Mouse (Mus musculus): ENCODE results near the gene Nppa. TPM values are rescaled to one million over a fixed set of nuclear protein-coding genes. Genes with fewer than 3 reads are reported as not detected.

Gene Nppa
- polyA plus RNA-seq, 1 experiment = not detected

DNA sequence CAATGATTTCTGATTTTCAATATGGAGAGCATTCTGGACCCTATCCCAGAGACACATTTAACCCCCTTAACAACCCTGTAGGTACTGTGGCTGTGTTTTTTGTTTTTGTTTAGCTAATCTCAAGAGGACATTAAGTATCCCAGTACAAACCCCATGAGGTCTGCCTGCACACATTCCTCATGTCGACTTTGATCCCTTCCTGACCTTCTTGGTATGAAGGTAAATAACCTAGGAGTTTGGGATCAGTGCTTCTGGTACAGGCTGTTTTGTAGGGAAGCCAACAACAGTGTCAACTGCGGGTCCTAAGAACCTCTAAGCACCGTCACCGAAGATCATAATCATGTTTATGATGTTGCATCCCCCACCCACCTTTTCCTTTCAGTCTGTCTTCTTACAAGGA is 22.8 kb upstream of the Nppa start:
- no peaks in the 10 kb centered on the region for H3K36me3 ChIP-seq (ENCODE audit: control insufficient read depth, insufficient read depth)
- TF ChIP-seq MAX (IDR thresholded peaks at IDR 0.05; ENCODE audit: low read depth) (no peak), MYOD1 (IDR thresholded peaks at IDR 0.05; ENCODE audit: control insufficient read depth in 1 of 3, insufficient read length in 2 of 3, low read depth in 2 of 3) (no peak), REST (IDR thresholded peaks at IDR 0.05; ENCODE audit: insufficient read depth, insufficient read length) (no peak), MYOG (IDR thresholded peaks at IDR 0.05; ENCODE audit: control insufficient read depth in 1 of 3, insufficient read depth in 1 of 3, insufficient read length in 2 of 3, low read depth in 2 of 3) (no peak), POLR2A (IDR thresholded peaks at IDR 0.05; ENCODE audit: insufficient read length, low read depth) (no peak), SRF (IDR thresholded peaks at IDR 0.05; ENCODE audit: control insufficient read depth, insufficient read length, low read depth) (no peak), CEBPB (IDR thresholded peaks at IDR 0.05; ENCODE audit: insufficient read depth, poor library complexity, severe bottlenecking) (no peak), USF1 (IDR thresholded peaks at IDR 0.05; ENCODE audit: low read depth) (no peak), TCF3 (IDR thresholded peaks at IDR 0.05; ENCODE audit: insufficient read length, low read depth) (no peak), E2F4 (IDR thresholded peaks at IDR 0.05; ENCODE audit: insufficient read depth) (no peak), POLR2AphosphoS2 (IDR thresholded peaks at IDR 0.05; ENCODE audit: insufficient read length, low read depth) (no peak), TCF12 (IDR thresholded peaks at IDR 0.05; ENCODE audit: insufficient read depth, poor library complexity, severe bottlenecking) (no peak)
- H3K27me3 ChIP-seq (ENCODE audit: control insufficient read depth, insufficient read depth, insufficient read length) = no peaks in the 10 kb centered on the region
- H3K4me2 ChIP-seq (ENCODE audit: low read depth) = no peak overlapping the region
- H3ac ChIP-seq (ENCODE audit: control insufficient read depth, insufficient read length) = no peak overlapping the region
- no peaks in the 10 kb centered on the region for H3K79me2 ChIP-seq (ENCODE audit: control insufficient read depth, insufficient read depth)
- H3K4me3 ChIP-seq = no peak overlapping the region

DNA sequence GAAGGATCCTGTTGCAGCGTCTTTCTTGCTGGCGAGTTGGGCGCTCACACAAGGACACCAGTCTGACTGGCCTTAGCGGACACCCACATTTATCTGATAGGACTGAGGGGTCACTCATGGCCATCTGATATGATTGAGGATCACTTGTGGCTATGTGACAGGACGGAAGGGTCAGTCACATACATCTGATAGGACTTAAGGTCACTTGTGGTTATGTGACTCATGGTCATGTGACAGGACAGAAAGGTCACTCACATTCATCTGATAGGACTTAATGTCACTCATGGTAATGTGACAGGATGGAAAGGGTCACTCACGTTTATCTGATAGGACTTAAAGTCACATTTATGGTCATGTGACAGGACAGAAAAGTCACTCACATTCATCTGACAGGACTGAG is 22.1 kb upstream of the Nppa start:
- Histone ChIP-seq H3K79me2 (ENCODE audit: control insufficient read depth, insufficient read depth) (no peaks in the 10 kb centered on the region), H3K4me2 (ENCODE audit: low read depth) (no peak overlapping the region), H3K4me3 (no peak overlapping the region), H3ac (ENCODE audit: control insufficient read depth, insufficient read length) (no peak overlapping the region), H3K27me3 (ENCODE audit: control insufficient read depth, insufficient read depth, insufficient read length) (no peaks in the 10 kb centered on the region), H3K36me3 (ENCODE audit: control insufficient read depth, insufficient read depth) (no peaks in the 10 kb centered on the region)
- TF ChIP-seq MAX (IDR thresholded peaks at IDR 0.05; ENCODE audit: low read depth) = no peak
- no peak for TF ChIP-seq E2F4 (IDR thresholded peaks at IDR 0.05; ENCODE audit: insufficient read depth)
- no peak for TF ChIP-seq TCF12 (IDR thresholded peaks at IDR 0.05; ENCODE audit: insufficient read depth, poor library complexity, severe bottlenecking)
- TF ChIP-seq USF1 (IDR thresholded peaks at IDR 0.05; ENCODE audit: low read depth) = no peak
- TF ChIP-seq SRF (IDR thresholded peaks at IDR 0.05; ENCODE audit: control insufficient read depth, insufficient read length, low read depth) = no peak

DNA sequence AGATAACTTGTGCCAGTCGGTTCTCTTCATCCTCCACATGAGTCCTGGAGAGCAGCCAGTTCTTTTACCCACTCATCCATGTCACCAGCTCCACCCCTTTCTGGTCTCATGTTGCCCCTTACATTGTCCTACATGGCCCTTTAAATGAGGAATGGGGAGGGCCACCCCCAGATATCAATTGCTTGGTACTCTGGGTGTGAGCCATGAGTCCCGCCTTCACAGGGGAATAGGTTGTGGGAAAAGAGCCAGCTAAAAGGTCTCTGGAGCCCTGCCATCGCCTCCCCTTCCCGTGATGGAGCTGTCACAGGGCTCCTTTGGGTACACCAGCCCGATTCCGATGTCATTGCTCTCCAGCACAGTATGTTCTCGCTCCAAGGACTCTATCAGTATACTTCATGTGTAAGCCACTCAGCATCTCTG is 21.1 kb upstream of the Nppa start:
- no peaks in the 10 kb centered on the region for H3K36me3 ChIP-seq (ENCODE audit: control insufficient read depth, insufficient read depth)
- TF ChIP-seq E2F4 (IDR thresholded peaks at IDR 0.05; ENCODE audit: insufficient read depth) = no peak
- TF ChIP-seq POLR2AphosphoS2 (IDR thresholded peaks at IDR 0.05; ENCODE audit: insufficient read length, low read depth) = no peak
- TF ChIP-seq POLR2A (IDR thresholded peaks at IDR 0.05; ENCODE audit: insufficient read length, low read depth) = no peak
- TF ChIP-seq CEBPB (IDR thresholded peaks at IDR 0.05; ENCODE audit: insufficient read depth, poor library complexity, severe bottlenecking) = no peak
- no peak for TF ChIP-seq USF1 (IDR thresholded peaks at IDR 0.05; ENCODE audit: low read depth)
- TF ChIP-seq SRF (IDR thresholded peaks at IDR 0.05; ENCODE audit: control insufficient read depth, insufficient read length, low read depth) = no peak
- TF ChIP-seq MAX (IDR thresholded peaks at IDR 0.05; ENCODE audit: low read depth) = no peak
- TF ChIP-seq TCF3 (IDR thresholded peaks at IDR 0.05; ENCODE audit: insufficient read length, low read depth) = no peak
- no peak for TF ChIP-seq MYOD1 (IDR thresholded peaks at IDR 0.05; ENCODE audit: control insufficient read depth in 1 of 3, insufficient read length in 2 of 3, low read depth in 2 of 3)
- no peak for TF ChIP-seq MYOG (IDR thresholded peaks at IDR 0.05; ENCODE audit: control insufficient read depth in 1 of 3, insufficient read depth in 1 of 3, insufficient read length in 2 of 3, low read depth in 2 of 3)
- no peak for TF ChIP-seq TCF12 (IDR thresholded peaks at IDR 0.05; ENCODE audit: insufficient read depth, poor library complexity, severe bottlenecking)
- TF ChIP-seq REST (IDR thresholded peaks at IDR 0.05; ENCODE audit: insufficient read depth, insufficient read length) = no peak

DNA sequence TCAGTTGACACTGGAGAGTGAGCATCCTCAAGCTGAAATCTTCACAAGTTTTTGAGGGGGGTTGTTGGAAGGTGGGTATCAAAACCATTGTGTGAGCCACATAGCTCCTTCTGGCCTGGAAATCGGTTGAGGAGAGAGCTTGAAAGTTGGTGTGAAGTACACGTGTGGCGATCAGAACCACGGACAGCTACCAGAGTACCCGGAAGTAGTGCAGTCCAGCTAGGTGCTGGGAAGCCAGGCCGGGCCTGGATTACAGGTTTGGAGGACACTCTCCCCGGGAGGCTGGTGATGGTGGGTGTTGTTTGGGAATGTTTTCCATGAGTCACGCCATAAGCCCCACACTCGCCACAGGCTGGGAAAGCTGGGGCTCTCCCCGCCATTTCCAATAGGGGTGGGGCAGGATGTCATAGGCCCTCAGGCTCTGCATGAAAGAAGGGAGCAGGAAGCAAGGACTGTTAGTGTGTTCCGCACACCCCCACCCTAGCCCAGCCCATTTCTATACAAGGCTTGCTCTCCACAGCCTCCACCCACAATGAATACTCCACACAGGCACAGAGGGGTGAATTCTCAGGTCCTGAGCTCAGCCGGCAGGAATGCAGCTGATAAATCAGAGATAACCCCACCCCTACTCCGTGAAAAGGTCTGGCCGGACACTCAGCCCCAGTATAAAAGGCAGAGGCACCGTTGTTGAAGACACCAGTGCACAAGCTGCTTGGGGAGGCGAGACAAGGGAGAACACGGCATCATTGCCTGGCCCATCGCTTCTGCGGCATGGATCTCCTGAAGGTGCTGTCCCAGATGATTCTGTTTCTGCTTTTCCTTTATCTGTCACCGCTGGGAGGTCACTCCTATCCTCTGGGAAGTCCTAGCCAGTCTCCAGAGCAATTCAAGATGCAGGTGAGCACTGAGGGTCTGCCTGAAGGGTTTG is 15.1 kb upstream of the Nppa start, which contains the start of gene Nppb:
TSS of gene Nppb (plus strand) at position 584 of the 928 bp plus-strand sequence.
- H3K27me3 ChIP-seq (ENCODE audit: control insufficient read depth, insufficient read depth, insufficient read length) = no peaks in the 10 kb centered on the region
- no peaks in the 10 kb centered on the region for H3K36me3 ChIP-seq (ENCODE audit: control insufficient read depth, insufficient read depth)
- H3K4me3 ChIP-seq = no peak within 1 kb of the TSS
- no peak within 1 kb of the TSS for H3K4me2 ChIP-seq (ENCODE audit: low read depth)
- no peak for TF ChIP-seq MYOG (IDR thresholded peaks at IDR 0.05; ENCODE audit: control insufficient read depth in 1 of 3, insufficient read depth in 1 of 3, insufficient read length in 2 of 3, low read depth in 2 of 3)
- peak; percentile 53 for TF ChIP-seq MAX (IDR thresholded peaks at IDR 0.05; ENCODE audit: low read depth)
- peak; percentile 94 for TF ChIP-seq REST (IDR thresholded peaks at IDR 0.05; ENCODE audit: insufficient read depth, insufficient read length)
- H3K79me2 ChIP-seq (ENCODE audit: control insufficient read depth, insufficient read depth) = no peaks in the 10 kb centered on the region
- H3ac ChIP-seq (ENCODE audit: control insufficient read depth, insufficient read length) = no peak within 1 kb of the TSS

More for the DNA sequence above, 21.1 kb upstream of the Nppa start:
- H3K4me2 ChIP-seq (ENCODE audit: low read depth) = no peak overlapping the region
- no peak overlapping the region for H3ac ChIP-seq (ENCODE audit: control insufficient read depth, insufficient read length)
- no peaks in the 10 kb centered on the region for H3K27me3 ChIP-seq (ENCODE audit: control insufficient read depth, insufficient read depth, insufficient read length)
- H3K79me2 ChIP-seq (ENCODE audit: control insufficient read depth, insufficient read depth) = no peaks in the 10 kb centered on the region
- H3K4me3 ChIP-seq = no peak overlapping the region
